Mouse (Mus musculus): ENCODE data around the gene Pgghg. TPM values are rescaled to one million over a fixed set of nuclear protein-coding genes. Genes with fewer than 3 reads are reported as not detected.
A peak's percentile ranks its signal among the peaks of the same experiment; 100 is the strongest.

Pgghg gene
- polyA plus RNA-seq (2014; fragmentation: Nextera tagmentation; extraction: Ambion mirVana) = 26.9 and 29.2 TPM in 2 replicates

DNA sequence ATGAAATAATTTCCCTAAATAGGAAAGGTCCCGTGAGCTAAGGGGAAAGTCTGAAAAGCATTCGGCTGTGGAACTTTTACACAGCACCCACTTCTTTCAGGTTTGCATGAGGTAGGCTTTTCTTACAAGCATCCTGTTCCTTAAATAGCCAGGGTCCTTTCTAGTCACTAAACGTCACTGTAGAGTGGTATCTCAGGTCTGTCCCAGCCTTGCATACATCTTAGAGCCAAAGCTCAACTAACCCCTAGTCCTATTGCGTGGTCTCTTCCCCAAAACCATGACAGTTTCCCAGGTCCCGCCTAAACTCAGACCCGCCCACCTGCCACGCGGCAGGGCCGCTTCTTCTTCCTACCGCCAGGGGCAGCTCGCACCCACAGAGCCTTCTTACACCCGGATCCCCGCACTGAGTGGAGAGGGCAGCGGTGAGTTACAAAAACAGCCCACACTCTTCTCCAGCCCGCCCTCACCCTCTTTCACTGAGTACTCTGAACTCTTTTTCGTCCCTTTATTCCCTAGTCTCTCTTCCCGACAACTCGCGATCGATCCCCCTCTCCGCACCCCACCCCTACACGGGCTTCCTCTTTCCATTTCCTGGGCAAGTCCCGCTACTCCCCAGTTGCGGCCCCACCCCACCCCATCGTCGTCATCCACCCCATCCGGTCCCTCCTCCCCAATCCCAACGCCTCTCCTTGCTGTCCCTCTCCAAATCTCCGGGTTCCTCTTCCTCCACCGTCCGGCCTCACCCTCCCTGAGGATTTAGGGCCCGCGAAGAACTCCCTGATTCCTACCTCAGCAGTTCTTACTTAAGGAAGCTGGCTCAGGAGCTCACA lies at the start of gene Pgghg:
Gene Pgghg, plus strand, starts transcription at position 170 of the 830 bp plus-strand sequence.
- DNase-seq (ENCODE audit: low spot score) (peak; percentile 95), ATAC-seq (replicated peaks; ENCODE audit: low FRiP score, low TSS enrichment, low read depth) (peak; percentile 87)
- peak within 1 kb of the TSS; percentile 72 for H3K9ac ChIP-seq (ENCODE audit: low read length)
- 3% methylated on average over 33 of the region's 33 CpGs for WGBS
- H3K4me2 ChIP-seq (ENCODE audit: low read length) = peak within 1 kb of the TSS; percentile 82
- H3K27me3 ChIP-seq (replicated peaks; ENCODE audit: control insufficient read depth, insufficient read depth, low read length) = no peaks in the 10 kb centered on the region
- H3K36me3 ChIP-seq (ENCODE audit: control insufficient read depth, insufficient read depth, low read length) = peaks cover 22% of the 10 kb centered on the region
- peaks cover 38% of the 10 kb centered on the region for H3K4me1 ChIP-seq (replicated peaks; ENCODE audit: control insufficient read depth, insufficient read depth, low read length)
- no peaks in the 10 kb centered on the region for H3K9me3 ChIP-seq (ENCODE audit: control insufficient read depth, low read length)
- H3K4me3 ChIP-seq (ENCODE audit: low read depth, low read length) = peak within 1 kb of the TSS; percentile 54
- H3K27ac ChIP-seq (ENCODE audit: low read depth) = peak within 1 kb of the TSS; percentile 88

DNA sequence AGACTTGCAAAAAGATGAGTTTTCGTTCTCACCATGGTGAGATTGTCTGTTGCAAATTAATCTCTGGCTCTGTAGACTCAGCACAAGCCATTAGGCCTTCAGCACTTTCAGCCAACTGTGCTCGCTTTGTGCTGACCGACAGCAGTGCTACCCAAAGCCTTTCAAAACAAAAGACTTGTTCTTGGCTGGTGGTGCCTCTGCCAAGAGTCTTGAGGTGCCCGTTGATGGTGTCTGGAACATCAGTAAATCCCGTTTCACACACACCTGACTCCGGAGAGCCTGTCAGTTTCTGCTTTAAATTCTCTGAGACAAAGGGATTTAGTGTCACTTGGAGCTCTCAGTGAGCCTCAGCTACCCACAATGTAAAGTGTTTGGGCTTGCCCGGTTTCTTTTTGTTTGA lies 47.2 kb upstream of the Pgghg start:
- DNase-seq (ENCODE audit: low spot score) = no peak
- H3K9ac ChIP-seq (ENCODE audit: low read length) = no peak overlapping the region
- no peaks in the 10 kb centered on the region for H3K27me3 ChIP-seq (replicated peaks; ENCODE audit: control insufficient read depth, insufficient read depth, low read length)
- H3K27ac ChIP-seq (ENCODE audit: low read depth) = no peak overlapping the region
- H3K36me3 ChIP-seq (ENCODE audit: control insufficient read depth, insufficient read depth, low read length) = peaks cover 81% of the 10 kb centered on the region
- no peaks in the 10 kb centered on the region for H3K4me1 ChIP-seq (replicated peaks; ENCODE audit: control insufficient read depth, insufficient read depth, low read length)
- ATAC-seq (replicated peaks; ENCODE audit: low FRiP score, low TSS enrichment, low read depth) = no peak
- H3K4me3 ChIP-seq (ENCODE audit: low read depth, low read length) = no peak overlapping the region
- H3K9me3 ChIP-seq (ENCODE audit: control insufficient read depth, low read length) = no peaks in the 10 kb centered on the region
- no peak overlapping the region for H3K4me2 ChIP-seq (ENCODE audit: low read length)
- WGBS = 92% methylated on average over 7 of the region's 7 CpGs

DNA sequence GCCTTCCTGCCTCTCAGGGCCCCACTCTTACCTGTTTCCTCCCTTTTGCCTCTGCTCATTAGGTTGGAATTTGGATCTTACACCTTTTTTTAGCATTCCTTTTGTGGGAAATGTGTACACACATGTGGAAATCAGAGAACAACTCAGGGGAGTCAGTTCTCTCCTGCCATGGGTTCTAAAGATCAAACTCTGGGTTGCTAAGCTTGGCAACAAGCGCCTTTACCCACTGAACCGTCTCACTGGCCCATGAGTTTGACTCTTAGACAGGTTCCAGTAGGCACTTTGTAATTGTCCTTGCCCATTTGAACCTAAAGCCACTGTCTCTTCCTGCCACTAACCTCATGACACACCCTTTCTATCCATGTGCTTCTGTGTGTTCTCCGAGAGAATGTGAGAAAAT lies 46.6 kb upstream of the Pgghg start:
- Histone ChIP-seq H3K36me3 (ENCODE audit: control insufficient read depth, insufficient read depth, low read length) (peaks cover 81% of the 10 kb centered on the region), H3K9me3 (ENCODE audit: control insufficient read depth, low read length) (no peaks in the 10 kb centered on the region), H3K27ac (ENCODE audit: low read depth) (no peak overlapping the region), H3K9ac (ENCODE audit: low read length) (no peak overlapping the region), H3K4me3 (ENCODE audit: low read depth, low read length) (no peak overlapping the region), H3K4me2 (ENCODE audit: low read length) (no peak overlapping the region), H3K4me1 (replicated peaks; ENCODE audit: control insufficient read depth, insufficient read depth, low read length) (no peaks in the 10 kb centered on the region), H3K27me3 (replicated peaks; ENCODE audit: control insufficient read depth, insufficient read depth, low read length) (no peaks in the 10 kb centered on the region)
- DNase-seq (ENCODE audit: low spot score) (no peak), ATAC-seq (replicated peaks; ENCODE audit: low FRiP score, low TSS enrichment, low read depth) (no peak)
- 92% methylated on average over 3 of the region's 3 CpGs for WGBS

DNA sequence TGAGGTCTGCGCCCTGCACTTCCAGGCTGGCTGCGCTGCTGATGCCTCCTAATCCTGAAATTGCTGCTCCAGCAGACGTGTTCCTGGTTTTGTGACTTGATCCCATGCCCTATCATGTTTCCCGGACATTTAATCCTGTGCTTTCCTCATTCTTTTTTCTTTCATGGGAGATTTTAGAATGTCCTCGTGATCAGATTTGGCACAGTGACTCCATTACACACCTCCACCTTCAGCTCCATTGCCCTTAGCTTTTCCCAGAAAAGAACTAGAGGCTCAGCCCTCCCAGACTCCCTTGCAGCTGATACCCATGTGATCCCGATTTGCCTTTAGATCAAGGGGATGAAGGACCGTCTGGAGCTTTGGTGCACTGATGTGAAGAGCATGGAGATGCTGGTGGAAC lies 43.3 kb upstream of the Pgghg start:
- no peak overlapping the region for H3K4me2 ChIP-seq (ENCODE audit: low read length)
- DNase-seq (ENCODE audit: low spot score) (no peak), ATAC-seq (replicated peaks; ENCODE audit: low FRiP score, low TSS enrichment, low read depth) (no peak)
- H3K9ac ChIP-seq (ENCODE audit: low read length) = no peak overlapping the region
- H3K4me3 ChIP-seq (ENCODE audit: low read depth, low read length) = no peak overlapping the region
- peaks cover 62% of the 10 kb centered on the region for H3K36me3 ChIP-seq (ENCODE audit: control insufficient read depth, insufficient read depth, low read length)
- H3K4me1 ChIP-seq (replicated peaks; ENCODE audit: control insufficient read depth, insufficient read depth, low read length) = no peaks in the 10 kb centered on the region
- H3K9me3 ChIP-seq (ENCODE audit: control insufficient read depth, low read length) = no peaks in the 10 kb centered on the region
- no peaks in the 10 kb centered on the region for H3K27me3 ChIP-seq (replicated peaks; ENCODE audit: control insufficient read depth, insufficient read depth, low read length)
- 91% methylated on average over 7 of the region's 7 CpGs for WGBS
- H3K27ac ChIP-seq (ENCODE audit: low read depth) = no peak overlapping the region

DNA sequence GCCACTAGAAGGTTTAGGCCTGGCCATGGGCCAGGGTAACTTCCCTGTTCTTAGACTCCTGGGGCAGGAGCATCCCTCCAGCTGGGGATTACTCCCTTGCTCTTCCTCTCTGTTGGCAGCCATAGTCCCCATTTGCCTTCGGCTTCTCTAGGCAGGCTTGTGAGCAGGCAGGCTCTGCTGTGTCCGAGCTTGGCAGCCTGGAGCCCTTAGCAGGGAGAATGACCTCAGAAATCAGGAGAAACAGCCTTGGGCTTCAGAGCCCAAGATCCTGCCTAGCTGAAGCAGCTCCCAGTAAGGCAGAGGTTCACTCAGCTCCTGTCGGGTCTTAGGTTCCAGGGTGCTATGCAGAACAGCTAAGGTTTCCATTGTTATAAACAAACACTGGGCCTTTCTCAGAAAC lies 42.1 kb upstream of the Pgghg start:
- Histone ChIP-seq H3K4me1 (replicated peaks; ENCODE audit: control insufficient read depth, insufficient read depth, low read length) (no peaks in the 10 kb centered on the region), H3K27me3 (replicated peaks; ENCODE audit: control insufficient read depth, insufficient read depth, low read length) (no peaks in the 10 kb centered on the region), H3K27ac (ENCODE audit: low read depth) (no peak overlapping the region), H3K9ac (ENCODE audit: low read length) (no peak overlapping the region), H3K4me2 (ENCODE audit: low read length) (no peak overlapping the region), H3K36me3 (ENCODE audit: control insufficient read depth, insufficient read depth, low read length) (peaks cover 51% of the 10 kb centered on the region), H3K9me3 (ENCODE audit: control insufficient read depth, low read length) (no peaks in the 10 kb centered on the region), H3K4me3 (ENCODE audit: low read depth, low read length) (no peak overlapping the region)
- no peak for ATAC-seq (replicated peaks; ENCODE audit: low FRiP score, low TSS enrichment, low read depth)
- DNase-seq (ENCODE audit: low spot score) = no peak
- 72% methylated on average over 3 of the region's 3 CpGs for WGBS

DNA sequence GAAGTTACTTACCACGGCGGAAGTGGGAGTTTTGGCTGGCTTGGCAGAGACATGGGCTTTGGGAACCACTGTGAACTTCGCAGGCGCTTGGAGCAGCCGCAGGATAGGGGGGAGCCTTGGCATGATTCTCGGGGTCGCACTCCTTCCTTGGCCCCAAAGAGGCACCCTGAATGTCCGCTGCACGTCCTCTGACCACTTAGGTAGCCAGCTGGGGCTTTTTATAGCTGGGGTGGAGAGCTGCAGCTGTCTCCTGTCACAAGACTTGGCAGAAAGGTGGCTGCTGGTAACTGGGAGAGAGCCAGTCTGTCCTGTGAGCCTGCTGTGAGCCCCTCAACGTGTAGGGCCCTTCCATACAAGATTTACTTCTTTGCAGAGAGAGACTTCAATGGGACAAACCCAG lies 41.0 kb upstream of the Pgghg start, which contains the start of gene Cox8b:
Gene Cox8b, minus strand, starts transcription at position 227 of the 400 bp plus-strand sequence.
- no peak for ATAC-seq (replicated peaks; ENCODE audit: low FRiP score, low TSS enrichment, low read depth)
- Histone ChIP-seq H3K9me3 (ENCODE audit: control insufficient read depth, low read length) (no peaks in the 10 kb centered on the region), H3K27ac (ENCODE audit: low read depth) (no peak within 1 kb of the TSS), H3K27me3 (replicated peaks; ENCODE audit: control insufficient read depth, insufficient read depth, low read length) (no peaks in the 10 kb centered on the region), H3K9ac (ENCODE audit: low read length) (no peak within 1 kb of the TSS), H3K4me1 (replicated peaks; ENCODE audit: control insufficient read depth, insufficient read depth, low read length) (no peaks in the 10 kb centered on the region), H3K36me3 (ENCODE audit: control insufficient read depth, insufficient read depth, low read length) (peaks cover 41% of the 10 kb centered on the region), H3K4me2 (ENCODE audit: low read length) (no peak within 1 kb of the TSS), H3K4me3 (ENCODE audit: low read depth, low read length) (no peak within 1 kb of the TSS)
- no peak for DNase-seq (ENCODE audit: low spot score)
- WGBS = 63% methylated on average over 10 of the region's 10 CpGs

DNA sequence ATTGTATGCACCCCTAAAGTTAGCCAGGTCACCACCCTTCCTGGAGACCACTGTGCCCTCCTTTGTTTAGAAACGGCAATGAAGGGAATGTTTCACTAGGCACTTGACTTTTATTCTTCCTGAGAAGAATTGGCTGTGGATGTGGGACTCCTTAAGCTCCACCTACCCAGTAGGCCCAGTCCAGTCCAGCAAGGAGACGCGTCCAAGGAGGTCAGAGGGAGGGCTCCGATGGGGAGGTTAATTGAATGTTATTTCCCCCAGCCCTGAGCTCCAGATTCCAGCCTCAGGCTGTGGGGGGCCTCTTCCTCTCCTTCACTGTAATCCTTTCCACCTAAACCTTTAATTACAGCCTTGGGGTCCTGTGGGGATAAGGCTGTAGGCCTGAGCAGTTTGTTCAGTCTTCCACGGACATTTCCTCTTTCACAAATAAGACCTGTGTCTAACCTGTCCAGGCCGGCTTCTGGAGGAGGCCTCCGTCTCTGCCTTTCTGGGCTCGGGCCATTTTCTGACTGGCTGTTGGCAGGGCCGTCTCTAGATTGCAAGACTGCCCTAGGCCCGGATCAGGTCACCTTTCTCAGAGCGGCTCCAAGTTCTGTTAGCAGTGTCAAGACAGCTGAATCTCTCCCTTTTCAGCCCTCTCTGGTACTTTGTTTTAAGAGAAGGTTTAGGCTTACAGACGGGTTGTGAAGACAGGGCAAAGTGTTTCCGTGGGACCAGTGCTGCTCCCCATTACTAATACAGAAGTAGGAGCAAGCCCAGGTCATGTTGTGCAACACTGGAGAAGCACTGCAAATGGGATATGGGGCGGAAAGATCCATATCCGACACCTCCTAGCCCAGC lies 38.9 kb upstream of the Pgghg start:
- DNase-seq (ENCODE audit: low spot score) = no peak

DNA sequence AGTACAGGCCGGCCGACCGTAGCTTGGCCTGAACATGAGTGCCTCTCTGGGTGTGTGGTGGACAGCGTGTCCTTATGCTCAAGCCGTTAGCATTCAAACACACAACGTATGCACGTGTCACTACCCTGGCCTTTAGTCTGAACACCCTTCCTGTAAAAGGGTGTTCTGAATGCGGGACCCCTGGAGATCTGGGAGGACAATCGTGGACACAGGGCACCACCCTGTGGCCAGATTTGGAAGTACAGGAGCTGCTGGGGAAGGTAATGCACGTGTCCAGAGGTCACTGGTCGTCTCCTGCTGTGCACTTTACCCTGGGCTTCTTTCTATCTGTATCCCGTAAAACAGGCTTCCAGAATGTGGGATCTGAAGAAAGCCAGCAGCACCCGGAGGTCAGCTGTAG lies 38.0 kb upstream of the Pgghg start:
- Histone ChIP-seq H3K27me3 (replicated peaks; ENCODE audit: control insufficient read depth, insufficient read depth, low read length) (no peaks in the 10 kb centered on the region), H3K27ac (ENCODE audit: low read depth) (no peak overlapping the region), H3K4me2 (ENCODE audit: low read length) (no peak overlapping the region), H3K9ac (ENCODE audit: low read length) (no peak overlapping the region), H3K9me3 (ENCODE audit: control insufficient read depth, low read length) (no peaks in the 10 kb centered on the region), H3K4me3 (ENCODE audit: low read depth, low read length) (no peak overlapping the region), H3K4me1 (replicated peaks; ENCODE audit: control insufficient read depth, insufficient read depth, low read length) (no peaks in the 10 kb centered on the region), H3K36me3 (ENCODE audit: control insufficient read depth, insufficient read depth, low read length) (peaks cover 13% of the 10 kb centered on the region)
- peak; percentile 95 for DNase-seq (ENCODE audit: low spot score)
- 26% methylated on average over 13 of the region's 13 CpGs for whole genome bisulfite sequencing
- peak; percentile 45; the same call in 1 of the 2 replicates for ATAC-seq (replicated peaks; ENCODE audit: low FRiP score, low TSS enrichment, low read depth)

More for the DNA sequence above, 38.9 kb upstream of the Pgghg start:
- H3K9ac ChIP-seq (ENCODE audit: low read length) = no peak overlapping the region
- H3K4me1 ChIP-seq (replicated peaks; ENCODE audit: control insufficient read depth, insufficient read depth, low read length) = no peaks in the 10 kb centered on the region
- H3K27ac ChIP-seq (ENCODE audit: low read depth) = no peak overlapping the region
- H3K36me3 ChIP-seq (ENCODE audit: control insufficient read depth, insufficient read depth, low read length) = peaks cover 22% of the 10 kb centered on the region
- no peak overlapping the region for H3K4me2 ChIP-seq (ENCODE audit: low read length)
- WGBS = 79% methylated on average over 15 of the region's 15 CpGs
- H3K27me3 ChIP-seq (replicated peaks; ENCODE audit: control insufficient read depth, insufficient read depth, low read length) = no peaks in the 10 kb centered on the region
- no peak overlapping the region for H3K4me3 ChIP-seq (ENCODE audit: low read depth, low read length)
- ATAC-seq (replicated peaks; ENCODE audit: low FRiP score, low TSS enrichment, low read depth) = no peak
- H3K9me3 ChIP-seq (ENCODE audit: control insufficient read depth, low read length) = no peaks in the 10 kb centered on the region

Data from intestine, embryonic 14.5 days (tissue).